ENCODE assay signal across 8 mouse cellular contexts in genomic region chr3:37585967-37586730, GRCm38 (mm10). TPM values are rescaled to one million over a fixed set of nuclear protein-coding genes. Genes with fewer than 3 reads are reported as not detected.
DNase-seq lines count a peak whose midpoint lies in the region; ATAC-seq and TF ChIP-seq lines count a peak whose summit lies in the region.

No protein-coding gene starts in this region.

- H3K27me3 ChIP-seq in lung, embryonic 15.5 days, result no peaks in the 10 kb centered on the region

- TF ChIP-seq CTCF in embryonic fibroblast, embryonic 13.5 days (IDR thresholded peaks at IDR 0.05; ENCODE audit: borderline replicate concordance, insufficient read depth, low read length), result no peak
- no peak for TF ChIP-seq CTCF in olfactory bulb, adult 2 months (IDR thresholded peaks at IDR 0.05; ENCODE audit: insufficient read depth, low read depth, low read length)

- TF ChIP-seq POLR2A in embryonic fibroblast, embryonic 13.5 days (IDR thresholded peaks at IDR 0.05; ENCODE audit: low read depth, low read length), result no peak
- no peak for TF ChIP-seq POLR2A in olfactory bulb, adult 2 months (IDR thresholded peaks at IDR 0.05; ENCODE audit: insufficient read depth, low read depth, low read length)

- WGBS in lung, embryonic 15.5 days, result 15% methylated on average over 15 of the region's 15 CpGs
- 4% methylated on average over 15 of the region's 15 CpGs for WGBS in olfactory bulb, adult 2 months

- H3K4me1 ChIP-seq in lung, embryonic 15.5 days, result peaks cover 13% of the 10 kb centered on the region
- peaks cover 4% of the 10 kb centered on the region for H3K4me1 ChIP-seq in embryonic fibroblast, embryonic 13.5 days (ENCODE audit: control insufficient read depth, insufficient read depth, low read length)
- H3K4me1 ChIP-seq in olfactory bulb, adult 2 months (ENCODE audit: control insufficient read depth, insufficient read depth, low read length), result peaks cover 9% of the 10 kb centered on the region

- H3K9me3 ChIP-seq in lung, embryonic 15.5 days, result no peaks in the 10 kb centered on the region

- H3K36me3 ChIP-seq in lung, embryonic 15.5 days, result no peaks in the 10 kb centered on the region

- intact Hi-C loops in heart, postnatal 10 days (cut with DNase I), result loop anchor here (5.0 kb wide), 1 partner anchor 51 kb away; the partner anchor contains the start of gene Spry1
- intact Hi-C loops in left cerebral cortex, postnatal 4 days (cut with DNase I), result no loop called here

- peak overlapping the region; percentile 48 for H3K27ac ChIP-seq in lung, embryonic 15.5 days
- H3K27ac ChIP-seq in embryonic fibroblast, embryonic 13.5 days (ENCODE audit: insufficient read depth, low read length), result peak overlapping the region; percentile 83
- H3K27ac ChIP-seq in olfactory bulb, adult 2 months (ENCODE audit: insufficient read depth, low read depth, low read length), result peak overlapping the region; percentile 72

- no peak overlapping the region for H3K4me3 ChIP-seq in lung, embryonic 15.5 days
- no peak overlapping the region for H3K4me3 ChIP-seq in embryonic fibroblast, embryonic 13.5 days (ENCODE audit: insufficient read depth, low read length)
- no peak overlapping the region for H3K4me3 ChIP-seq in olfactory bulb, adult 2 months (ENCODE audit: insufficient read depth, low read depth, low read length)

- H3K4me2 ChIP-seq in lung, embryonic 15.5 days, result peak overlapping the region; percentile 45

- H3K9ac ChIP-seq in lung, embryonic 15.5 days, result no peak overlapping the region

- no peak for DNase-seq in lung, adult 18-20 months
- DNase-seq in heart, postnatal 10 days, result peak; percentile 53 to 61
- peak; percentile 15 for DNase-seq in left cerebral cortex, postnatal 4 days
- no peak for DNase-seq in adrenal gland, adult 18-20 months (ENCODE audit: low spot score in 2 of 2)

- ATAC-seq in lung, embryonic 15.5 days (ENCODE audit: borderline replicate concordance, extremely low read depth, low FRiP score, low TSS enrichment), result no peak
- ATAC-seq in megakaryocyte progenitor cell, adult 5-6 weeks (replicated peaks; ENCODE audit: poor library complexity), result no peak

RNA-seq across cellular contexts. Expression of gene Spry1, which starts 53.6 kb away (rescaled TPM):
- 15.8 and 16.7 TPM in 2 replicates for polyA plus RNA-seq in lung, embryonic 15.5 days (2015; fragmentation: Nextera tagmentation; extraction: Ambion mirVana)
- polyA plus RNA-seq in embryonic fibroblast, embryonic 13.5 days (2011; ENCODE audit: insufficient read length, low read depth, missing spikeins), result 49.3 and 54.1 TPM in 2 replicates
- total RNA-seq in heart, postnatal 10 days (2021), result 10 to 100 TPM; 41.9 to 48.3 TPM
- 10 to 100 TPM; 15.2 to 15.6 TPM for total RNA-seq in left cerebral cortex, postnatal 4 days (2021)
- polyA plus RNA-seq in olfactory bulb, adult 2 months (2012; ENCODE audit: insufficient read depth, insufficient read length, low replicate concordance, missing spikeins), result not detected in 2 replicates
- 4.0 TPM in 2 replicates for total RNA-seq in megakaryocyte progenitor cell, adult 5-6 weeks (2015)
- 1.3 and 2.7 TPM in 2 replicates for total RNA-seq in megakaryocyte progenitor cell, adult 5-6 weeks (2017)
- 10 to 100 TPM; 20.4 to 24.4 TPM for total RNA-seq in adrenal gland, adult 18-20 months (2021)

Comparison
In these comparisons a context has a peak if more than half of its experiments do, and no peak if none do; other contexts are left out.
1. DNase-seq: peak in heart, postnatal 10 days (2 of 2) and left cerebral cortex, postnatal 4 days (single experiment); none in lung, adult 18-20 months (0 of 2) and adrenal gland, adult 18-20 months (0 of 2).
2. Peak in every context shown above with its lines, with median percentiles within 50 percentile points of each other: H3K27ac ChIP-seq.